Mouse (Mus musculus) layer of hippocampus, adult 11-12 months (tissue): ENCODE measurements at regions not wholly inside any gene's neighbourhood (a gene's known extent, or its start where the extent isn't known, plus 50 kb on each side); places are given as distances from the start of the nearest gene placed in this dataset.

Experiments used
- DNase-seq: peaks from one replicate; pipeline ENCODE4 v3.0.0; 2022; ENCODE audit warnings: low spot score

DNA sequence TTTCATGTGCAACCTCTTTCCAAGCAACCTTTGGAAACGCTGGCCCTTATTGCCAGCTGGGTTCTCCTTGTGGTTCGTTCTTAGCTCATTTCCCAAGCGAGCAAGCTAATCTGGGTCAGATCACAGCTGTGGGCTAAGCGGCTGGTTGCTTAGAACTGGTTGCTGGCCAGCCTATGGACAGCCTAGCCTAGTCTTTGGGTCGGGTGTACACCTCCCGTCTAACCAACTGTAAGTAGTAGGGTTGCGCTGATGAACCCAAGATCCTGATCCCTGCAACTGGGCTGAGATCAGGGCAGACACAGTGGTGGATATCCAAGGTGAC is 236.5 kb downstream of the Mtx2 start:
- no peak for DNase-seq

DNA sequence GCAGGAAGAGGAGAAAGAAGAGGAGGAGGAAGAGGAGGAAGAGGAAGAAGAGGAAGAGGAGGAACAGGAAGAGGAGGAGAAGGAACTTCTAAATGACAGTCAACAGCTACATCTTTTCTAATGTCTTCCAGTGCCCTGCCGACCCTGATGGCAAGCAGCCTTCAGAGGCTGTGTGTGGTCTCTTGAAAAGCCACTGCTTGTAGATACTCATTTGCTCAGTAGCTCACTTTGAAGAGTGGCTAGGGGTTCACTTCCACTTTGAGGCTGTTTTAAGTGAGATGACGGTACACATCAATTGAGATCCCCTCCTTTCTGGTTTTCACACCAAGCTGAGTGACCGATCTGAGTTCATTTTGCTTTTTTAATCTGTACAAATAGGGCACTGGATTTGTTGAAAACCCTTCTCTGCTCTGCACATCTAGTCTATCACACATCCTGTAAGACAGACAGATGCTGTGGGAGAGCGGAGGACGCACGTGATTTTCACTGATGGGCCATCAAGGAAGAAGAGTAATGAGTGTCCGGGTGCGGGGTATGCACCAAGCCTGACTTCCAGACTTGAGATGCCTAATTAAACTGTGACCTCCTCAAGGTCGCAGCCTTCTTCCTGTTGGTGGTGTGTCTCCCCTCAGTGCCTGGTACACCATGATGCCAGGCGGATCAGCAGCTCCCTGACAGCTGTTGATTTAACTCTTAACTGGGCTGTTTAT is 239.0 kb downstream of the Mtx2 start:
- no peak for DNase-seq

DNA sequence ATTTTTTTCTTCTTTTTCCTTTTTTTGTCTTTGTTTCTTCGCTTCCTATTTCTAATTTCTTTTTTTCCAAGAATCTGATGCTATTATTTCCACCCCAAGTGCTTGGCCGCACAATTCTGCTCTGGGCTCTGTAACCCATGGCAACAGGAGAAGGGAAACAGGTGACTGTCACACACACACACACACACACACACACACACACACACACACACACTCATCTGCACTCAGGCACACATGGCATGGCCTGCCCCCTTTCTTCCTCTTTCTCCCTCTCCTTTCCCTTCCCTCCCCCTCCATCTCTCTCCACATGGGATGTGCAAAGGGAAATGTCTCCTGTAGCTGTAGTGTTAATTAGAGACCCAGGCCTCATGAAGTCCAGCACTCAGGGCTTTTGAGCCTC is 239.7 kb downstream of the Mtx2 start:
- no peak for DNase-seq

DNA sequence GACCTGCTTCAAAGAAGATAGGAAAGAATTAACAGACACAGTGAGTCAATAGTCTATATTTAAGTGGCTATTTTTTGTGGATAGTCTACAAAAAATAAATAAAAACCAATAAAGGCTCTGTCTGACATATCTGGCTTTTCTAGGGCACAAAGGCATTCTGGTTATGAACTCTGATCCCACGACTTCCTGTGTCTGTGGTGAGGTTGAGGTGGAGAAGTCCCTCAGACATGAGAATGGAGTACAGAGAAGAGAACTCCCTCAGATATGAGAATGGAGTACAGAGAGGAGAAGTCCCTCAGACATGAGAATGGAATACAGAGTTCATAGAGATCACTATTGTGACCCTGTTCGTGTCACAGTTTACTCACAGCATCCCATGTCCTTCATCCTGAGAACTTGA is 243.7 kb downstream of the Mtx2 start:
- DNase-seq = no peak

DNA sequence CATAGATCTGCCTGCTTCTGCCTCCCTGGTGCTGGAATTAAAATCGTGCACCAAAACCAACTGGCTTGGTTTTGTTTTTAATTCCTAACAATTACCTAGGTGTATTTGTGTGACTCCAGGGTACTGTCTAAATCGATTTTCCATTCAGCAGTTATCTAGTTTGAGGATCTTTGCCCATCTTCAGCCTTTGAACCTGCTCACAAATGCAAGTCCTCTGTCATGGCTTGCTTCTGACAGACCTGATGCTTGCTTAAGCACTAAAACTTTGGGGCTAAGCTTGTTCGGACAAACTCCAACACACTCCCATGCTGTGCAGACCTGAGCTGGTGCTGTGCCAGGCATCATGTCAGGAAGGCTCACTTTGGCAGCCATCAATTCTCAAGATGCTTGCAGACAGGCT is 246.4 kb downstream of the Mtx2 start:
- DNase-seq = no peak

DNA sequence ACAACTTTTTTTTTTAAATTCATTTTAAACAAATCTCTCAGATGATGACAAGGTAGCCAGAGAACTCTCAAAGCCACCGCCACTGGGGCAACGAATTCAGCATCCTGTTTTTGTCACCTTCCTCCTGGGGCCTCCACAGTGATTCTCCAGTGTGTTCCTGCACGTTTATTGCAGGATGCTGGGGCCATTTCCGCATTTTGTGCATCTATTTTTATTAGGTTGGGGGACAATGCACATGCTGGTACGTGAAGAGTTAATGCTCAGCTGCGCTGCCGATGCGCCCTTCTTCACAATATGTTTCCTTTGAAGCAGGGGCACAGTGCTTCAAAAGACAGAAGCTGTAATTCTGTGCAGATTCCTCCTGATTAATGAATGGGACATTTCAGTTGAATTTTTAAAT is 246.9 kb downstream of the Mtx2 start:
- no peak for DNase-seq

DNA sequence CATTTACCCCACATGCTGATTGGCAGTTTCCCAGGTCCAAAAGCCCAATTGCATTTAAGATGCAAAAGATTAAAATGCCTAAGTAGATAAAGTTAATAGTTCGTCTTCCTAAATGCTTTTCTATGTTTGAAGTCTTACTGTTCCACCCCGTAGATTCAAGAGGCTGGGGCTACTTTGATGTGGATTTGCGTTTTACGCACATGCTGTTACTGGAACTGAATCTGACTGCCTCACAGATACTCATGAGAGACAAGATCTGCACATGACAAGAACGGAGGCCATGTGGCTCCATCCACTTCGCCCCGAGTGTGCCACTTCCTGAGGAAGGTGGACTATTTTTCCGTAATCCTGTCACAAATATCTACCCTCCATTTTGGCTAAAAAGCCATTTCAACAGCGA is 247.6 kb downstream of the Mtx2 start:
- no peak for DNase-seq

DNA sequence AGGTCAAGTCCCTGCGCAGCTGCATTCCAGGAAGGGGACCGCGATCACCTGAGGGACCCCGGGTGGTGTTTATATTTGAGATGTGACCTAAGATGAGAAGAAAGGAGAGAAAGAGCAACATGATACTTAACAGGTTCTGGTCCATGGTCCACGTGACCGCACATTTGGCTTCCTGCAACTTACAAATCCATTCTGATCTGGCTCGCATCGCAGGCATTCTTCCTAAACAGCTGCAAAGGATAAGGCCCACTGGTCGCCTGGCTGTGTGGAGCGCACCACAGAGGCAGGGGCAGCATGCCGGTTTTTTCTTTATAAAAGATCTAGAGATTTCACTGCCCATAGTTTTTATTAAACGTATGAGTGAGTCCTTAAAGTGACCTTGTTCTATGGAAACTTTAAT is 261.6 kb downstream of the Mtx2 start:
- no peak for DNase-seq

DNA sequence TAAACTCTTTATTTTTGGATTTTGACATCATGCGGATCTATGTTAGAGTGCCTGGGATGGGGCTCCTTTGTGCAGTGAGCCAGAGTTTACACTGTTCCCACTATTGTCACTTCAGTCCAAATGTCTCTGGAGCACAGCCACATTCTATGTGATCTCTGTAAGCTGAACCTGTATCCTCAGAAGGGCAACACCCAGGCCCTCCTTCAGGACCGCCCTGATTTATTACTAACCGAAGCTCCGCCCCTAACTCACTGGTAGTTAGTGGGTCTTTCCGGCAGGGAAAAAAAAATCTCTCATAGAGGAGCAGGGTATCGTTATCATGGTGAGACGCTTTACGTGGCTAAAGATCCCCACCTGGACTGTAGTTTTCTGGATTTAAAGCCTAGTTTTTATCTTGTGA is 263.6 kb downstream of the Mtx2 start:
- no peak for DNase-seq

DNA sequence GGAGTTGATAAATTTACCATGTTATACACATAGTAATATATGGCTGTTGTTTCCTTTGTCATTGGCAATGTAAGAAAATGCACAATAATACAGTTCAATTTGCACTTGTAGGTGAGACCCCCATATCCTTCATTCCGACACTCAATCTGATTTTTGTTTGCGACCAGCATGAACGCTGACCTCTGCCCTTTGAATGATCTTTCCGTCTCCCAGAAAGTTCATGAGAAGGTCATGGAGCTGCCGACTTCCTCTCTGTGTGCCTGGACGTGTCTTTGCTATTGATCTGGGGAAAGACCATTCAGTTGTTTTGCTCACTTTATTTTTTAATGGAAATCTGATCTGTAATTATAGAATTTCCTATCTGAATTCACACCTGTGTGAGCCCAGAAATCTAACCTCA is 264.0 kb downstream of the Mtx2 start:
- DNase-seq = no peak

DNA sequence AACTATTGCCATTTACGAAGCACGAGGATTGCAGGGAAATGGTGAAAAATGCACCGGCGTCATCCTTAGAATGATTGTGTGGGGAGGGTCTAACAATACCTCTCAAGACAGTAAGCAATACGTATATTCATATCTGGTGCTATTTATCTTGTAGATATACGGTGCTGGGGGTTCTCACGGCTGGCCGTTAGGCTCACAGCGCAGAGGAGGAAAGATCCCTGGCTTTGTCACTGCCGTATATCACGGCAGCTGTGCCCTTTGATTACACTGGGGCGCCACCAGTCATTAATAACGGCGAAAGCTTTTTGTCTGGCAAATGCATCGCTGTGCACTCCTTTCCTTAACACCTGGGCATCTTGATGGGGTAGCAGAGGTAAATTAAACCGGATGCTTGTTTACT is 264.8 kb downstream of the Mtx2 start:
- no peak for DNase-seq

DNA sequence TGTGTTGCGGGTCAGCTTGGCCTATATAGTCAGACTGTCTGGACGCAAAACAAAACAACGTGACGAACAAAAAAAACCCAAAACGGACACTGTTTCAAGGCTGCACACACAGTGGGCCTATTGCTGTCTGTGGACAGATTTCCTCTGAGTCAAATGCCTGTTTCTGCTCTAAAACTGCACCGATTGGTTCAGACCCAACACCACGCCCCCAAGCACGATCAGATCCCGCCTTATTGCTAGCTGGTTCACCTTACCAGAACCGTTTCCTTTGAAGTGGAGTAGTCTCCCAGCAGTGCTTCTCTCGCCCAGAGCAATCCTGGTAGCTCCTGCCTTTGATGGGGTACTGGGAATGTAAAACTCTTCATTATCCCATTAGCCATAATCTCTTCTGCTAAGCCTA is 275.9 kb downstream of the Mtx2 start:
- DNase-seq = no peak

DNA sequence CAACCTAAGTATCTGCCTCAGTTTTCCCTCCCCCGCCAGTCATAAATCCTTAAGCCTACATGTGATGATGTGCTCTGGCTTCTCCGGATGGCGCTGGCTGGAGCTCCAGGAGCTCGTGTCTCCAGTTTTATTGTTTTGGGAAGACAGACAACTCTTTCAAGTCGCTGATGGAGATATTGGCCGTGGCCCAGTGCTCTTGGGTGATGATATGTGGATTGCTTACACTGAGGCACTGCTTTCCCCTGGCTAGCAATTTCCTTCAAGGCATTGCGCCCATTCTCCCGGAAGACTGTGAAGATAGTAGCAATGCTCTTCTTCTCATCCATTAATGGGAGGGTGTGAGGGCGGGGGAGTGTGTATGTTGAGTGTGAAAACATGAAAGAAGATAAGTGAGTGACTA is 287.1 kb downstream of the Mtx2 start:
- DNase-seq = no peak

DNA sequence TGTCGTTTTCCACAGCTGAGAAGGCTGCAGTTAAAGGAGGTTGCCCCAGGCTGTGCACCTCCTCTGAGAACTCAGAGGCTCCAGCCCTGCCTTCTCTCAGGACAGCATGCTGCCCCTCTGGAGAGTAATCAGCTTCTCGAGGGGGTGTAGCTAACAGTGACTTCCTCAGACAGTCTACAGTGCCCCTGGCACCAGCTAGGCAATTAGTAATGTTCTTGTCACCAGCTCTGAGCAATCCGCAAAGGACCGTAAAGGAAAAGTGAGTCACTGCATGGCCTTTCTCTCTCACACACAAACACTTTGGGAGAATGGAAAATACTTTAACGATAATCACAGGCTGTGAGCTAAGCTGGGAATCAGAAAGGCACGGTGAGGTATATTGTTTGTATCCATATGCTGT is 288.8 kb downstream of the Mtx2 start:
- DNase-seq = no peak

DNA sequence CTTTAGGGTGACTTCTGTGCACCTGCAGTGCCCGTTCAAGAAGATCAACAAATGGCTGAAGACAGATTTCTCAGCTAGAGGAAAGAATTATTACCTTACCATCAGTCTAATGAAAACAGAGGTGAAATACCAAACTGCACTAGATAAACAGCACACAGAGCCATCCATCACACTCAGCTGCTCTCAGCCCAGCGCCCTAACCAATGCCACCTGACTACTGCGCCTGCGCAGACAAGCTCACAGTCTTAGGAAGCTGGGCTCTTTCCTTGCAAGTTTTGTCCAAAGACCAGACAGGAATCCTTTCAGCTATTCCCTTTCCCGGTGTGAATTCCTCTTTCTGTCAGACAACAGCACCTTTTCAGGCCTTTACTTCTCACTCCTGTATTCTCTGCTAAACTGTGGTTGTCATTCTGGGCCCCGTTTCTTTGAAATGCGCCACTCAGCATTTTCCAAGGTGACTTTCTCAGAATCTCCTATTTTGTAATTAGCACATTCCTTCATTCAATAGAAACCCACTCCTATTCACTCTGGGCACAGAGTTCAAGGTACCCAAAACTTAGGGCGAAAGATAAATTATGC is 292.8 kb downstream of the Mtx2 start:
- no peak for DNase-seq

DNA sequence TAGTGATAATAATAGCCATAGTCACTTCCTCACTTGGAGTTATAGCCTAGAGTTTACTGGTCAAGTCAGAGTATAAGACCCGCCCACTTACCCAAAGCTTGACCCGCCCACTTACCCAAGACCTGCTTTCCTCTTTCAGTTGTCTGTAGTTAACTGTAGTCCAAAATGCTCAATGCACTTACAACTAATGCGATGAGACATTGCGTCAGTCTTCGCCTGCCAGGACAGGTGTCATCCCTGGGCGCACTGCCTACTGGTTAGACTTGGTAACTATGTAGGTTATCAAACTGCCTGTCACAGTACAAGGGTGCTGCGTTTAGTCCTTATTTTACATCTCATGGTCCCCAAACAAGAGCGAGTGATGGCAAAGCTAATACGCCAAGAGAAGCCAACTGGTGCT is 294.0 kb downstream of the Mtx2 start:
- no peak for DNase-seq

DNA sequence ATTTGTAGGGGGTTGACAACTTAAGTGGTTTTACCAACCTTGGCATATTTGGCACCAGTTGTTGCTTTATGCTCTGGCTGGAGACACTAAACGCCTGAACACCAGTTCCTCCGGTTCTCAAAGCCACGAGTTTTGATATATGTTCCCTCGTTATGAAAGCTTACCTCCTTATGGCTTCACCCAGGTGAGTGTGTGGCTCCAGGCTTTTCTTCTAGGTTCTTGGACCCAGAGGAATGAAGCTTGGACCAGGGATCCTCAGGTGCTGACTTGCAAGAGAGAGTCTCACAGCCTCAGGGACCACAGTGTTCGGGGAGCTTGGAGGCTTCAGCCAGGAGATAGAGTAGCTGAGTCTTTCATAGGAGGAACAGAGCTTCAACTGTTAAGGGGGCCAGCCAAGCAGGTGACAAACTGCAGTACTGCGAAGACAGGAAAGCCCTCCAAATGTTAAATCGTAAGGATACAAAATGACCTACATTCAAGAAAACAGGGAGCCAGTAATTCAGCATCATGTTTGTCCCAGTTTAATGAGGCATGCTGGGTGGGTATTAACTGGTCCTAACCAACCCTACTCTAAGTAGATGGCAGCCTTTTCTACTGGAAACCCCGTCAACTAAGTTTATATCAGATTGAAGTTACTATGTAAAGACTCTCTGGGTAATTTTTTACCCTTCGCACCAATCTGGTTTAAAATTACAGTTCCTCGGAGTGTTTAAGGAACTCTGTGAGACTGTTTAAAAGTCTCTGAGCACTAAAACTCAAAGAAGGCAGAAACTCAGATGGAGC is 307.9 kb downstream of the Mtx2 start:
- DNase-seq = no peak

DNA sequence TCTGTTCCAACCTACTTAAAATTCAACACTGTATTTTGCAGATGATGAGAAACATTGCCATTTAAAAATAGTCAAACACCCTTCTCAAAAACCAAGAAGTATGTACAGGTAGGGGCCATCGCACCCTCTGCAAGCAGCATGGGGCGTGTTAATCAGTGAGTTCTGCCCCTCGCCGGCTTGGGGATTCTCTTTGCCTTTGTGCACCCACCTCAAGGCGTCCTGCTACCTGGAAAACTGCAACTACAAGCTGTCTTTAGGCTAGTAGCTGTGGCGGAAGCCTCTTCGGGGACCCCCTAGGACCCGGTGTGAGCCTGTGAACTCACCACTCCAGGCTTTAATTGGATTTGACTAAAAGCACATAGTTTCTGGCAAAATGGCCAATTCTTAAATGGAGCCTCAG is 311.0 kb downstream of the Mtx2 start:
- no peak for DNase-seq

DNA sequence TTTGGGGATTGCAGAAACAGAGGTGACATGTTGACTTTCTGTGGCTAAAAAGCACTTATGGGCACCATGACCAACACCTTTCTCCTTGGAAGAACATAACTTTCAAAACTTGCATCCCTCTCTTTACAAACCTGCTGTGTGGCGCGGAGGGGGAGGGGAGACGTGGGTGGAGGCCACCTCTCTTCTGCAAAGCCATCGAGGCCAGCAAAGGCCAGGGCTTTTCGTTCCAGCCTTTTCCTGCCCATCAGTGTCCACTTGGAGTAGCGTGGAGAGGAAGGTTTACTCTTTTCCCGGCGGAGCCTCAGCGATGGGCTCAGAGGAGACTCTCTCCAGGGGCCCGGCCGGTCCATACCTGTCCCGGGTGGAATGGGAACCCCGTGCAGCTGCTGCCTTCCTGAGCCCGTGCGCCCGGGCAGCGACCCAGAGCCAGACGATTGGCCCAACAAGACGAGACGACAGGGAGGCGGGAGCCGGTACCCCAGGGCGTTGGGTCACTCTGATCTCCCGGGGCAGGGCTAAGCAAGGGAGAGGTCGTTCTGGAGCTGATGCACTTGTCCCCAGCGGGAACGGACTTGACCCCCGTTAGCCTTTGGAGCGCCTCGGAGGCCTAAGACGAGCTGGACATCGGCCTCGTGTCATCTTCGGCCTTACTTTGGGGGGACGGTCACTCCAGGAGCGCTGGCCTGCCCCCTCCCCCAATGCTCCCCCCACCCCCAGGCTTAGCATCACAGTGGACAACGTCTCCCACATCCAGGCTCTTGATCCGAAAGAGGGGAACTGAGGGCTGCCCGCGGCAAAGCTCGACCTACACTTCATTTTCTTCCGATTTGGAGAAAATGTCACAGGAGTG is 311.8 kb downstream of the Mtx2 start:
- DNase-seq = no peak

DNA sequence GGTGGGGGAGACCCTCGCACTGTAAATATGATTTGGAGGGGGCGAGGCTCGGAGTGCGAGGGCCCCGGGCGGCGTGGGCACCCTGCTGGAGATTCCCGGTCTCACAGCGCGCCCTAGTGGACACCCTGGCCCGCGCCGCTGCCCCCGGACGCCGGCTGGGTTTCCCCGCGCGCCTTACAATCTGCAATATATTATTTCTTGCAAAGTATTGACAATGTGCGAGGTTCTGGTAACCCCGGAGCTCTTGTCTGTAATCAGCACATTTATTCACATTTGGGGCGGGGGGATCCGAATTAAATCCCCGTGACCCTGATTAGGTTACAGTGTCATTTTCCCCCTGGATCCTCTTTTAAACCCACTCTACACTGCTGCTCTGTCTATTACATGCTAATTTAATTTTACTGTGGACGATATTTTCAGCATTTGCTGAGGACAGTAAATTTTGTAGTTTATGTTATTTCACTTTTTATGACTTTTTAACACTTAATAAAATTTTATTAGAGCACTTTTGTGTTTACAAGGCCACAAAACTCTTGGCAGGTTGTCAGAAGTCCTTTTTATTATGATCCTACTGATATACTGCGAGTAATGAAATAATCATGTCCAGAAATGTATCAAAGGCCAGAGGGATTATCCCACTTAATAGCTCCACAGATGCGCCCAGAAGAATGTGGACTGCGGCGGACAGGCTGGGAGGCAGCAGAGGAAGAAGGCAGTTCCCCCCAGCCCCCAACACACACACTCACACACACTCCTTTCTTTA is 312.6 kb downstream of the Mtx2 start:
- DNase-seq = peak; percentile 25

DNA sequence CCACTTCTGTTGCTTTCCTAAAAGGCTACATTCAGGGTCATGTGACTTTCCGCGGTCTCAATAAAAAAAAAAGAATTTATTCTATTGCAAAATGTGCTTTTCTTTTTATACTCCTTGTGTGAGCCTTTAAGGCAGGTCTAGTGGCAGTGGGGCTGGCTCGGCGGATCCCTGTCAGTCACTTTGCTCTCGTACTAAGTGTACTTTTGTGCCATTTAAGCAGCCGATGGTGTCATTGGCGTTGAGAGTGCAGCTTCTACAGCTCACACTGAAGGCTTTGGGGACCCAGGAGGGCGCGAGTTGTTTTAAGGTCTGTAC is 313.1 kb downstream of the Mtx2 start:
- no peak for DNase-seq

DNA sequence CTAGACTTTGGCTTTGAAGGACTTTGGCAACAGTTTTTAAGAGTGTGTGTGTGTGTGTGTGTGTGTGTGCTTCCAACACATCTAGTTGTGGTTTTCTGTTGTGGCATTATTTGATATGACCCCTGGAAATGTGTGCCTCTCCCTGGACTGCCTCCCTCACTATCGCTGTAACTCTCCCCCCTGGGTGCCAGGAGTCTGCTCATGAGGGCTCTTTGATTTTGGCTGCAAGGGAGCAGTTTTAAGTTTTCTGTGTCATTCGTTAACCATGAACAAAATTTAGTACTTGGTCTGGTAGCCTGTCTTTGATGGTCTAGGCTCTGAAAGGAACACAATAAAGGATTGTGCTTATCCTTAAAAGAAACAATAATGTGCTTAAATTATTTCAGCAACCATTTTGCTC is 313.9 kb downstream of the Mtx2 start:
- DNase-seq = no peak
